In the genomic region with DNA sequence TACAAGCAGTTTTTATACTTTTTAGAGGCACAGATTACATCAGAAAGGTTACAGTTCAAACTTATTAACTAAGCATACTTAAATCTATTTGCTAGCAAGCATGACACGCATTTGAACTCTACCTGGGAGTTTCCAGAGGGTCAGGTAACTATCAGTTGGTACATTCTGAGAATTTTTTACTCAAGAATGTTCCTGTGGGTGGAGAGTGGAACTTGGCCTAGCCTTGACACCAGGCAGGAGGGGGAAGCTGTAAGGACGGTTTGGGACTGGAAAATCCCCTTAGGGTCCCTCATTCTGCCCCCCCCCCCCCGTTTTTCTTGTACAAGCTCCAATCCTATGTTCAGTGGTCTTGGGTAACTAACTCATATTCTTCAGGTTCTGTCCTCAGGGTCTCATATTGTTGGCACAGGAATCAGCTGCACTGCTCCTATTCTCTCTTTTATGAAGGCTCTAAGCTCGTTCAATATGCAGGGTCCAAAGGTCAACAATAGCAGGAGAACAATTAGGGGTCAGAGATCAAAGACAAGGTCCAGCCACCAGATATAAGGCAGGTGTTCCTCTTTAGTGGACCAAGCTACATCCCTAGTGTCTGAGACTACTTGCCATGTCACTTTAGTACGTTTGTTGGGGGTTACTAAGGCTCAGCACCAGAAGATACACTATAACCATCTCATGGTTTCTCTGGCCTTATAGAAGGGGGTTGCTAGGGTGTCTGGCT, we compare ENCODE assay signal across 29 mouse cellular contexts.
DNase-seq lines count a peak whose midpoint lies in the region; ATAC-seq and TF ChIP-seq lines count a peak whose summit lies in the region.
"Had no signal": no experiment of that assay in that cellular context is flagged by ENCODE, and none has a peak within 500 bp of the region (broad histone marks: within the 10 kb centered on the region; RNA-seq: fewer than 3 reads in every experiment).

No protein-coding gene starts in this region.

- no peak for ATAC-seq in liver, embryonic 12.5 days
- ATAC-seq in intestine, postnatal 0 days = peak; percentile 90
- ATAC-seq in erythroid progenitor cell, adult 5-6 weeks (replicated peaks; ENCODE audit: low FRiP score, poor library complexity, severe bottlenecking) = no peak
- ATAC-seq: activated CD4-positive, CD25-positive, alpha-beta regulatory T cell, adult 4 months; forebrain, embryonic 13.5 days; forebrain, embryonic 16.5 days; hindbrain, postnatal 0 days had no signal

- H3K79me2 ChIP-seq in heart, adult 2 months (replicated peaks; ENCODE audit: control insufficient read depth, insufficient read depth, low read length) = no peaks in the 10 kb centered on the region
- H3K79me2 ChIP-seq in liver, adult 2 months (ENCODE audit: control insufficient read depth, insufficient read depth, low read length) = no peaks in the 10 kb centered on the region

- H3K9ac ChIP-seq in heart, adult 2 months (ENCODE audit: low read depth, low read length) = no peak overlapping the region
- no peak overlapping the region for H3K9ac ChIP-seq in liver, adult 2 months (ENCODE audit: low read depth, low read length)
- no peak overlapping the region for H3K9ac ChIP-seq in liver, embryonic 12.5 days
- no peak overlapping the region for H3K9ac ChIP-seq in intestine, postnatal 0 days (ENCODE audit: low read depth, low read length)
- H3K9ac ChIP-seq: embryonic facial prominence, embryonic 13.5 days; forebrain, embryonic 13.5 days; heart, embryonic 13.5 days; hindbrain, embryonic 14.5 days had no signal

- no peak overlapping the region for H3K4me3 ChIP-seq in heart, adult 2 months
- H3K4me3 ChIP-seq in liver, adult 2 months (ENCODE audit: insufficient read depth, low read depth, low read length) = no peak overlapping the region
- no peak overlapping the region for H3K4me3 ChIP-seq in liver, embryonic 12.5 days
- H3K4me3 ChIP-seq in intestine, postnatal 0 days (ENCODE audit: low read depth, low read length) = no peak overlapping the region
- H3K4me3 ChIP-seq: embryonic facial prominence, embryonic 10.5 days; embryonic facial prominence, embryonic 13.5 days; erythroblast, embryonic 14.5 days; forebrain, embryonic 10.5 days; forebrain, embryonic 13.5 days; gastrocnemius, adult 2 months; heart, embryonic 10.5 days; heart, embryonic 13.5 days had no signal

- DNase-seq in heart, adult 11 months = peak; percentile 17
- no peak for DNase-seq in heart, adult 2 months
- peak; percentile 55 for DNase-seq in liver, adult 2 months (ENCODE audit: extremely low read depth, low read depth, low spot score)
- DNase-seq: adrenal gland, adult 8-10 months; adrenal gland, postnatal 25 days; cerebellum, adult 11-12 months; cerebellum, adult 8-10 months; cerebellum, postnatal 10 days; cerebellum, postnatal 36 days; embryo, embryonic 11 days; gastrocnemius, adult 2 months; gastrocnemius, postnatal 14 days; heart, adult 18-20 months; heart, postnatal 14 days; heart, postnatal 4 days had no signal

- no peaks in the 10 kb centered on the region for H3K36me3 ChIP-seq in heart, adult 2 months (ENCODE audit: control insufficient read depth, insufficient read depth, low read length)
- H3K36me3 ChIP-seq in liver, adult 2 months (ENCODE audit: control insufficient read depth, insufficient read depth, low read length) = no peaks in the 10 kb centered on the region
- no peaks in the 10 kb centered on the region for H3K36me3 ChIP-seq in liver, embryonic 12.5 days
- H3K36me3 ChIP-seq in intestine, postnatal 0 days (ENCODE audit: control insufficient read depth, insufficient read depth) = no peaks in the 10 kb centered on the region
- H3K36me3 ChIP-seq: embryonic facial prominence, embryonic 10.5 days; embryonic facial prominence, embryonic 13.5 days; forebrain, embryonic 10.5 days; heart, embryonic 10.5 days; heart, embryonic 13.5 days had no signal

- WGBS in heart, adult 2 months = 56% methylated on average over 5 of the region's 5 CpGs
- 33% methylated on average over 5 of the region's 5 CpGs for WGBS in liver, adult 2 months
- WGBS in liver, embryonic 12.5 days (ENCODE audit: insufficient replicate concordance) = 44% methylated on average over 5 of the region's 5 CpGs
- 28% methylated on average over 5 of the region's 5 CpGs for WGBS in intestine, postnatal 0 days

- TF ChIP-seq CTCF in heart, adult 2 months (IDR thresholded peaks at IDR 0.05) = no peak
- no peak for TF ChIP-seq CTCF in liver, adult 2 months (IDR thresholded peaks at IDR 0.05; ENCODE audit: low read depth, low read length)
- TF ChIP-seq CTCF in intestine, postnatal 0 days (IDR thresholded peaks at IDR 0.05; ENCODE audit: low read depth) = no peak

- H3K9me3 ChIP-seq in liver, embryonic 12.5 days (replicated peaks) = no peaks in the 10 kb centered on the region
- H3K9me3 ChIP-seq in intestine, postnatal 0 days (ENCODE audit: control insufficient read depth) = no peaks in the 10 kb centered on the region
- H3K9me3 ChIP-seq: embryonic facial prominence, embryonic 10.5 days; embryonic facial prominence, embryonic 13.5 days; forebrain, embryonic 10.5 days; forebrain, embryonic 13.5 days; heart, embryonic 10.5 days; heart, embryonic 13.5 days had no signal

- H3K27me3 ChIP-seq in heart, adult 2 months (ENCODE audit: control insufficient read depth, insufficient read depth, low read length) = no peaks in the 10 kb centered on the region
- no peaks in the 10 kb centered on the region for H3K27me3 ChIP-seq in liver, adult 2 months (ENCODE audit: control insufficient read depth, insufficient read depth, low read length)
- no peaks in the 10 kb centered on the region for H3K27me3 ChIP-seq in liver, embryonic 12.5 days (replicated peaks)
- no peaks in the 10 kb centered on the region for H3K27me3 ChIP-seq in intestine, postnatal 0 days (replicated peaks; ENCODE audit: control insufficient read depth, insufficient read depth, low read length)
- H3K27me3 ChIP-seq: embryonic facial prominence, embryonic 13.5 days; forebrain, embryonic 13.5 days; heart, embryonic 13.5 days had no signal

- no peak for TF ChIP-seq EP300 in heart, adult 2 months (IDR thresholded peaks at IDR 0.05; ENCODE audit: insufficient read depth, low read depth, low read length)

- H3K4me2 ChIP-seq in liver, embryonic 12.5 days = no peak overlapping the region
- H3K4me2 ChIP-seq in intestine, postnatal 0 days (replicated peaks; ENCODE audit: low read depth) = no peak overlapping the region
- H3K4me2 ChIP-seq: embryonic facial prominence, embryonic 13.5 days; forebrain, embryonic 13.5 days; heart, embryonic 13.5 days; hindbrain, embryonic 14.5 days had no signal

- intact Hi-C loops in heart, adult 2 months (cut with DNase I) = no loop called here

- no peak for TF ChIP-seq POLR2A in heart, adult 2 months (IDR thresholded peaks at IDR 0.05; ENCODE audit: insufficient read depth, low read depth, low read length)
- TF ChIP-seq POLR2A in liver, adult 2 months (IDR thresholded peaks at IDR 0.05; ENCODE audit: extremely low read depth, insufficient read depth, low read length) = no peak

- no peaks in the 10 kb centered on the region for H3K4me1 ChIP-seq in heart, adult 2 months (ENCODE audit: control insufficient read depth, insufficient read depth, low read length)
- H3K4me1 ChIP-seq in liver, adult 2 months (ENCODE audit: control insufficient read depth, insufficient read depth, low read length) = no peaks in the 10 kb centered on the region; the same call in 1 of the 2 replicates
- no peaks in the 10 kb centered on the region for H3K4me1 ChIP-seq in liver, embryonic 12.5 days
- no peaks in the 10 kb centered on the region for H3K4me1 ChIP-seq in intestine, postnatal 0 days (replicated peaks; ENCODE audit: control insufficient read depth, insufficient read depth, low read length)
- H3K4me1 ChIP-seq: embryonic facial prominence, embryonic 10.5 days; embryonic facial prominence, embryonic 13.5 days; forebrain, embryonic 10.5 days; heart, embryonic 10.5 days; heart, embryonic 13.5 days had no signal

- H3K27ac ChIP-seq in heart, adult 2 months = no peak overlapping the region
- no peak overlapping the region for H3K27ac ChIP-seq in liver, adult 2 months (replicated peaks; ENCODE audit: insufficient read depth, low read depth, low read length)
- no peak overlapping the region for H3K27ac ChIP-seq in liver, embryonic 12.5 days
- H3K27ac ChIP-seq in intestine, postnatal 0 days (ENCODE audit: low read depth, low read length) = 0 out of 2 replicates have a peak overlapping the region, but pooled peaks have one; percentile 3
- H3K27ac ChIP-seq: embryonic facial prominence, embryonic 10.5 days; embryonic facial prominence, embryonic 13.5 days; forebrain, embryonic 10.5 days; forebrain, embryonic 13.5 days; gastrocnemius, adult 2 months; heart, embryonic 10.5 days; heart, embryonic 13.5 days; hindbrain, embryonic 14.5 days; hindbrain, postnatal 0 days had no signal

Comparison
In these comparisons a context has a peak if more than half of its experiments do, and no peak if none do; other contexts are left out.
1. DNase-seq: peak in heart, adult 11 months (single experiment) and liver, adult 2 months (single experiment); none in heart, adult 2 months (0 of 2).